Mouse (Mus musculus) T-helper 2 cell (primary cell): ENCODE data around the gene Zc2hc1b.

Experiments
- in situ Hi-C: fragments of 300-600 bp; cut with MboI, MseI; formaldehyde crosslinking; loops from one replicate; pipeline ENCODE4 v1.15.1; 2025; ENCODE audit warnings: high pct_unique_total_duplicates

Zc2hc1b gene

DNA sequence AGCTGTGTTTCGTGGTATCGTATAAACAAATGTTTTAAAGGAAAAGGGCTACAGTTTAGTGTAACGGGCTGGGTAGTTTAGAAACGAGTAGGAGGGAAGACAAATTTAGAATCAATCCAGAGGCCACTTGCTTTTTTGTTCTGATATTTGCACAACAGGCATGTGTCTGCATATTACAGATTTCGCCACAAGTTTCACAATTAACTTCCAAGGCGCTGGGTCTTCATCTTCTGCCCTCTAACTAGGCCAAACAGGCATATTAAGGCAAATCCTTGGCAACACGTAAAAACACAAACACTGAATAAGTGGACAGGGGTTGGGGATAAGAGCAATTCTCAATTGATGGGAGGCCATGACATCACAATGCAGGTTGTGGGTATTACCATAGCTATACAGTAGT lies 2.0 kb downstream of the Zc2hc1b start:
- in situ Hi-C loops = loop anchor here (25.0 kb wide), 1 partner anchor 786 kb away; the partner anchor contains the start of gene Hivep2

GRCm38 (mm10) chr10:13172798-13173221 lies 5.0 kb downstream of the Zc2hc1b start:
- in situ Hi-C loops = no loop called here

GRCm38 (mm10) chr10:13171461-13171860 lies 6.4 kb downstream of the Zc2hc1b start:
- in situ Hi-C loops = no loop called here

- in situ Hi-C loops = no loop called here
These were observed 6.9 kb downstream of the Zc2hc1b start for GRCm38 (mm10) chr10:13170739-13171448.

GRCm38 (mm10) chr10:13168461-13168860 lies 9.4 kb downstream of the Zc2hc1b start:
- in situ Hi-C loops = no loop called here

GRCm38 (mm10) chr10:13162031-13162430 lies 15.8 kb downstream of the Zc2hc1b start:
- in situ Hi-C loops = no loop called here

GRCm38 (mm10) chr10:13160913-13161312 lies 16.9 kb downstream of the Zc2hc1b start:
- in situ Hi-C loops = no loop called here

- in situ Hi-C loops = no loop called here
These were observed 22.4 kb downstream of the Zc2hc1b start for GRCm38 (mm10) chr10:13155377-13155776.

DNA sequence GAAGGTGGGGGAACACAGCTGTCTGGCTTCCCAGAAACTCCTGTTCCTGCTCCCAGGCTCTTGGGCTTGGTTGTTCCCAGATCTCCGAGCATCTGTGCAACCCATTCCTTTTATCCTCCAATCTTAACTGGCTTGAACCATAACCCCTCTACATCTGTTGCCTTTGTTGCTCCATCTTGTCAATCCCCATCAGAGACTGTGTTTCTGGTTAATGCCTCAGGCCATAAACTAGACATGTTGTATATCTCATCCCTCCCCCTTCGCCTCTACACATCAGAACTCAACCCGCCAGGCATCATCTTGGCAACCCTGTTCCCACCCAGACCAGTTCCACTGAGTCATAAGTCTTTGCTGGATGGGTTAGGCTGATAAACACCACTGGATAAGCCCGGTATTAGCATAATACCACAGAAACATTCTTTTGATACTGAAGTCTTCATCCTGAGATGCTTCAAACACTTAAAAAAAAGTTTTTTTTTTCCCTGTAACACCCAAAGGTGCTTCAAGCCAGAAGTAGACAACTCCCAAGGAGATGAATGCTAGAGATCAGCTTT lies 24.9 kb downstream of the Zc2hc1b start:
- in situ Hi-C loops = no loop called here

DNA sequence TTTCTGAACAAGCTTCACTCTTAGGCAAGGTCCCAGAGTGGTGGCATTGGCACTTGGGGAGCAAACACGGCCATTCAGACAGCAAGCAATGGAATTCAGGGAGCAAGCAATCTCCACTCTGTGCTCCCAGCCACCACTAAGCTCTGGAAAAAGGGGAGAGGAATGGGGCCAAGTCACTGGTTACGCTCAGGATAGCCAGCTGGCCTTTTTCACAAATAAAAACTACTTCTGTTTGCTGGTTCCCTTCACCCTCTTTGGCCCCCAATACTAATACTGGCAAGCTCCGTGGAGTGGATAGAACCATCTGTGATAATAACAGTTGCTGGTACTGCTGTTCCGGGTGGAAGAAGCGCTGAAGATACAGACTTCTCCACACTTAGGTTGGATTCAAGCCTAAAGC lies 26.5 kb downstream of the Zc2hc1b start:
- in situ Hi-C loops = no loop called here

DNA sequence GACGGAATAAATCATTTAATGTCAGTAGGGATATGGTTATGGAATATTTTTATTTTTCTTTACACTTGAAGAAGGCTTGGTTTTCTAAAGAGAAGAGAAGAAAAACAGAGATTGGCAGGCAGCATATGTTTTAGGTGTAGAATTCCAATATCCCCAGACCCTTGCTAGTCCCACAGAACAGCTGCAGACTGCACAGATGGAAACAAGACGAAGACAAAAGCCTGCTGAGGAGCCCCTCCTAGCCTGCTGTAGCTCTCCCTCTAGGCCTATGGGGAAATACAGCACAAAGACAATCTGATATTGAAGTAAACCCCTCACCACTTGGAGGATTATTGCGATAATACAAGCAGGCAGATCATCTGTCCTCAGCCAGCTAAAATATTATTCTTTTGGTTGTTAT lies 27.4 kb downstream of the Zc2hc1b start:
- in situ Hi-C loops = no loop called here

- in situ Hi-C loops = no loop called here
These were observed 37.4 kb downstream of the Zc2hc1b start for GRCm38 (mm10) chr10:13140434-13140833.

DNA sequence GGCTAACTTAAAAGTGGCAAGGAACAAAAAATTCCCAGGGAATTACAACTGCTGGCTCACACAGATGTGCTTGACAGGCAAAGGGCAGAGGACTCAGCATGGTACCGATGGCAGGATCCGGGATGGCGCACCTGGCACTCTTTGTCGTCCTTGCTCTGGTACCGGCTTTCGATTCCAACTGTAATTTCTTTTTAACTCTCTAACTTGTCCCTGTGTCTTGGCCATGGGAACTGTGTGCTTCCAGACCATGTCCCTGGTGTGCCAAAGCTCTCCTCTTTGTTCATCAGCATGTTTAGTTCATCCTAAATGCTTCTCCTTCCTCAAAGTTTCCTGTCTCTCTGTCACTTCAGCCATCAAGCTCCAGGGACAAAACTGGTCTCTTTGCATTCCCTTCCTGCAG lies 39.9 kb downstream of the Zc2hc1b start:
- in situ Hi-C loops = no loop called here

GRCm38 (mm10) chr10:13135751-13136150 lies 42.1 kb downstream of the Zc2hc1b start:
- in situ Hi-C loops = no loop called here

GRCm38 (mm10) chr10:13135276-13135675 lies 42.5 kb downstream of the Zc2hc1b start:
- in situ Hi-C loops = no loop called here

- in situ Hi-C loops = no loop called here
These were observed 44.0 kb downstream of the Zc2hc1b start for GRCm38 (mm10) chr10:13133850-13134249.

DNA sequence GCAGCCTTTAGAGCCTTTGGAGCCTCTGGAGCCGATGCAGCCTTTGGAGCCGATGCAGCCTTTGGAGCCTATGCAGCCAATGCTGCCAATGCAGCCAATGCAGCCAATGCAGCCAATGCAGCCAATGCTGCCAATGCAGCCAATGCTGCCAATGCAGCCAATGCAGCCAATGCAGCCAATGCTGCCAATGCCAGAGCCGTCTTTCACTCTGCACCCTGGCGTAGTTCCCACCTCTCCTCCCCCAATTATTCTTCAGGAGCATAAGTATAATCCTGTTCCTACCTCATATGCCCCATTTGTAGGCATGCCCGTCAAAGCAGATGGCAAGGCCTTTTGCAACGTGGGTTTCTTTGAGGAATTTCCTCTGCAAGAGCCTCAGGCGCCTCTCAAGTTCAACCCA lies 49.9 kb downstream of the Zc2hc1b start:
- in situ Hi-C loops = no loop called here

DNA sequence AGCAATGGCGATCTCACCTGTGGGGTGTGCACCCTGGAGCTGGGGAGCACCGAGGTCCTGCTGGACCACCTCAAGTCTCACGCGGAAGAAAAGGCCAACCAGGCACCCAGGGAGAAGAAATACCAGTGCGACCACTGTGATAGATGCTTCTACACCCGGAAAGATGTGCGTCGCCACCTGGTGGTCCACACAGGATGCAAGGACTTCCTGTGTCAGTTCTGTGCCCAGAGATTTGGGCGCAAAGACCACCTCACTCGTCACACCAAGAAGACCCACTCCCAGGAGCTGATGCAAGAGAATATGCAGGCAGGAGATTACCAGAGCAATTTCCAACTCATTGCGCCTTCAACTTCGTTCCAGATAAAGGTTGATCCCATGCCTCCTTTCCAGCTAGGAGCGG lies 50.5 kb downstream of the Zc2hc1b start:
- in situ Hi-C loops = no loop called here

- in situ Hi-C loops = no loop called here
These were observed 52.0 kb downstream of the Zc2hc1b start for GRCm38 (mm10) chr10:13125811-13126210.

GRCm38 (mm10) chr10:13119300-13119699 lies 58.5 kb downstream of the Zc2hc1b start:
- in situ Hi-C loops = no loop called here

- in situ Hi-C loops = no loop called here
These were observed 59.1 kb downstream of the Zc2hc1b start for GRCm38 (mm10) chr10:13118770-13119102.

GRCm38 (mm10) chr10:13118024-13118769 lies 59.6 kb downstream of the Zc2hc1b start:
- in situ Hi-C loops = no loop called here
